Mouse (Mus musculus) limb, embryonic 14.5 days (tissue): ENCODE results near the gene Runx1. TPM values are rescaled to one million over a fixed set of nuclear protein-coding genes. Genes with fewer than 3 reads are reported as not detected.

Source experiments
- ATAC-seq: fragments of 200-750 bp; cut with Nextera tagmentation; 2 replicates; pipeline ENCODE4 v1.8.0; 2017; ENCODE audit warnings: low read depth, moderate number of reproducible peaks, moderate TSS enrichment; ENCODE audit not compliant: low FRiP score
- DNase-seq: peaks from one replicate; pipeline ENCODE4 v3.0.0-alpha.2; 2015; ENCODE audit warnings: low spot score
- H3K27ac ChIP-seq: fragments of 300-500 bp; sonication (generic); replicated peaks from 2 replicates; pipeline ENCODE4 v1.5.1; 2014; ENCODE audit warnings: low read depth, mild to moderate bottlenecking, low read length, moderate library complexity, mixed read lengths
- H3K27me3 ChIP-seq: fragments of 300-500 bp; sonication (generic); 2 replicates; pipeline ENCODE4 v1.6.1; 2014; ENCODE audit warnings: low read length, mixed read lengths; ENCODE audit not compliant: control insufficient read depth, insufficient read depth
- H3K36me3 ChIP-seq: fragments of 300-500 bp; sonication (generic); 2 replicates; pipeline ENCODE4 v1.6.1; 2014; ENCODE audit warnings: mild to moderate bottlenecking, low read length, moderate library complexity, mixed read lengths; ENCODE audit not compliant: control insufficient read depth, insufficient read depth
- H3K4me1 ChIP-seq: fragments of 300-500 bp; sonication (generic); 2 replicates; pipeline ENCODE4 v1.6.1; 2014; ENCODE audit warnings: antibody characterized with exemption, low read length, mixed read lengths; ENCODE audit not compliant: control insufficient read depth, insufficient read depth
- H3K4me2 ChIP-seq: fragments of 300-500 bp; sonication (generic); replicated peaks from 2 replicates; pipeline ENCODE4 v1.6.1; 2014; ENCODE audit warnings: low read depth, mild to moderate bottlenecking, low read length, moderate library complexity; ENCODE audit not compliant: severe bottlenecking
- H3K4me3 ChIP-seq: fragments of 300-500 bp; sonication (generic); replicated peaks from 2 replicates; pipeline ENCODE4 v1.5.1; 2014; ENCODE audit warnings: low read length
- H3K9ac ChIP-seq: fragments of 300-500 bp; sonication (generic); 2 replicates; pipeline ENCODE4 v1.6.1; 2014; ENCODE audit warnings: mild to moderate bottlenecking, low read depth, low read length, moderate library complexity; ENCODE audit not compliant: severe bottlenecking
- H3K9me3 ChIP-seq: fragments of 300-500 bp; sonication (generic); 2 replicates; pipeline ENCODE4 v1.6.1; 2016; ENCODE audit warnings: low read length; ENCODE audit not compliant: control insufficient read depth
- POLR2A ChIP-seq: fragments of 200-500 bp; IDR thresholded peaks from 2 replicates; pipeline ENCODE4 v1.8.0; 2012; ENCODE audit warnings: inconsistent platforms, mild to moderate bottlenecking, moderate library complexity, borderline replicate concordance; ENCODE audit not compliant: insufficient read depth, insufficient read length; ENCODE audit errors: extremely low read depth
- WGBS: fragments of 180-500 bp; shearing (Covaris S2); extraction: QIAGEN DNeasy Blood & Tissue Kit; methylation state at CpG from one replicate; pipeline ENCODE4 v1.1.7; 2014; 5-methylcytosine and 5-hydroxymethylcytosine counted together
- polyA plus RNA-seq, 2 experiments: library from polyadenylated mRNA; depleted of rRNA in 1 of 2; stranded (reverse) in 1 of 2; unstranded in 1 of 2; fragments of >200 nt; fragmentation: Nextera tagmentation in 1 of 2; extraction: Ambion mirVana in 1 of 2; gene quantifications; 2 replicates each; pipeline versions ENCODE4 v1.2.1 to v1.2.3; 2012 to 2014

Gene Runx1
- polyA plus RNA-seq, 2 experiments = 5.2 to 5.5 TPM

GRCm38 (mm10) chr16:92592207-92592606 lies 233.7 kb downstream of the Runx1 start:
- TF ChIP-seq POLR2A = no peak
- H3K4me3 ChIP-seq = no peak overlapping the region
- H3K27ac ChIP-seq = no peak overlapping the region
- no peaks in the 10 kb centered on the region for H3K27me3 ChIP-seq
- H3K4me2 ChIP-seq = no peak overlapping the region
- ATAC-seq = no peak
- H3K9me3 ChIP-seq = no peaks in the 10 kb centered on the region
- 31% methylated on average over 6 of the region's 6 CpGs for WGBS
- peaks cover 6% of the 10 kb centered on the region; the same call in 1 of the 2 replicates for H3K4me1 ChIP-seq
- H3K36me3 ChIP-seq = no peaks in the 10 kb centered on the region
- no peak for DNase-seq
- H3K9ac ChIP-seq = no peak overlapping the region

DNA sequence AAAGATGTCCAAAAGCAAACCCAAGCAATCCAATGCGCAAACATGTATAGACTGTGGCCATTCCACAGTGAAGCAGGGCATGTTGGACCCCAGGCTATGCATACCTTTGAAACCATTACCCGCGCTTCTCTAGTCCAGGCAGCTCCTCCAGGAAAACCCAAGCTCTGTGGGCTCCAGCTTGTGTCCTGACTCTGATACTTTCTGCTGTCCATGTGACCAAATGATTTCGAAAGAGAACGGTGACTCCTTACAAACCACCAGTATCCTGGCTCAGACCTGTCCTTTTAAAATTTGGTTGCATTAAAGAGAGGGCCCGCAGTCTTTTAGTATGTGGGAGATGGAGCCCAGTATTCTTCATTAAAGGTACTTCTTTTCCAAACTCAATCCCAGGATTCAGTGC lies 234.2 kb downstream of the Runx1 start:
- Histone ChIP-seq H3K9me3 (no peaks in the 10 kb centered on the region), H3K27me3 (no peaks in the 10 kb centered on the region), H3K4me1 (peaks cover 6% of the 10 kb centered on the region; the same call in 1 of the 2 replicates), H3K27ac (no peak overlapping the region), H3K4me2 (no peak overlapping the region), H3K36me3 (no peaks in the 10 kb centered on the region), H3K9ac (no peak overlapping the region), H3K4me3 (no peak overlapping the region)
- no peak for ATAC-seq
- TF ChIP-seq POLR2A = no peak
- 57% methylated on average over 6 of the region's 6 CpGs for WGBS
- no peak for DNase-seq

GRCm38 (mm10) chr16:92587836-92588235 lies 238.1 kb downstream of the Runx1 start:
- no peaks in the 10 kb centered on the region for H3K27me3 ChIP-seq
- DNase-seq = no peak

DNA sequence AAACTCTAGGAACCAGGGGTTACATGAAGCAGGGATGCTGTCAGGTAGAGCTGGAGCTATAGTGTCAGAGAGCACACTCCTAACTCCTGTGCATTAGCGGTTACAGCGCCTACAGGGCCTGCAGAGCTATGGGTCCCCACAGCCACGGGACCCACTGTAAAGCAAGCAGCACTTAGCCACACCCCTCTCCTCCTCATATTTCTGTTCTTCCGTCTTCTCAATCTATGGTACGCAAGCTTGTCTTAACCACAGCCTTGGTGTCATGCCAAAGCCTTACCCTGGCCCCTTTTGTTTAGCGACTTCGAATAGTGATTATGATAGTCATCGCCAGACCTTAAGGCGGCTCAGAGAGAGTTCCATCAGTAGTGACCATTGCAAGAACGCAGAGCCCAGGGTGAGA lies 244.2 kb downstream of the Runx1 start:
- H3K27me3 ChIP-seq = no peaks in the 10 kb centered on the region
- 0 out of 2 replicates have a peak, but pooled peaks cover 4% of the 10 kb centered on the region for H3K9me3 ChIP-seq
- ATAC-seq (peak; percentile 53; the same call in 1 of the 2 replicates), DNase-seq (peak; percentile 31)
- 53% methylated on average over 10 of the region's 10 CpGs for WGBS
- H3K4me1 ChIP-seq = peaks cover 11% of the 10 kb centered on the region
- no peak overlapping the region for H3K27ac ChIP-seq
- no peak for TF ChIP-seq POLR2A
- no peak overlapping the region for H3K4me2 ChIP-seq
- H3K9ac ChIP-seq = no peak overlapping the region
- no peak overlapping the region for H3K4me3 ChIP-seq
- H3K36me3 ChIP-seq = no peaks in the 10 kb centered on the region

More at GRCm38 (mm10) chr16:92587836-92588235, 238.1 kb downstream of the Runx1 start:
- no peak overlapping the region for H3K4me2 ChIP-seq
- H3K4me3 ChIP-seq = no peak overlapping the region
- no peak overlapping the region for H3K9ac ChIP-seq
- no peak for TF ChIP-seq POLR2A
- H3K36me3 ChIP-seq = no peaks in the 10 kb centered on the region
- 80% methylated on average over 4 of the region's 4 CpGs for WGBS
- no peaks in the 10 kb centered on the region for H3K9me3 ChIP-seq
- H3K4me1 ChIP-seq = peaks cover 6% of the 10 kb centered on the region; the same call in 1 of the 2 replicates
- ATAC-seq = no peak
- no peak overlapping the region for H3K27ac ChIP-seq

GRCm38 (mm10) chr16:92580981-92581380 lies 245.0 kb downstream of the Runx1 start:
- H3K27ac ChIP-seq = no peak overlapping the region
- H3K27me3 ChIP-seq = no peaks in the 10 kb centered on the region
- H3K4me2 ChIP-seq = no peak overlapping the region
- H3K4me3 ChIP-seq = no peak overlapping the region
- H3K4me1 ChIP-seq = peaks cover 13% of the 10 kb centered on the region
- DNase-seq (no peak), ATAC-seq (no peak)
- H3K36me3 ChIP-seq = no peaks in the 10 kb centered on the region
- no peak overlapping the region for H3K9ac ChIP-seq
- 52% methylated on average over 10 of the region's 10 CpGs for WGBS
- no peak for TF ChIP-seq POLR2A
- H3K9me3 ChIP-seq = 0 out of 2 replicates have a peak, but pooled peaks cover 4% of the 10 kb centered on the region
